Mouse (Mus musculus): Measurements from ENCODE around the gene Il27ra. TPM values are rescaled to one million over a fixed set of nuclear protein-coding genes. Genes with fewer than 3 reads are reported as not detected.
A peak's percentile ranks its signal among the peaks of the same experiment; 100 is the strongest.

Il27ra gene
- polyA plus RNA-seq, 1 experiment from 2014 or later = 0.14 TPM

- H3K9ac ChIP-seq = no peak overlapping the region
- ATAC-seq (ENCODE audit: low FRiP score) = no peak
Observed at GRCm38 (mm10) chr8:84072321-84072720, 29.9 kb upstream of the Il27ra start.

DNA sequence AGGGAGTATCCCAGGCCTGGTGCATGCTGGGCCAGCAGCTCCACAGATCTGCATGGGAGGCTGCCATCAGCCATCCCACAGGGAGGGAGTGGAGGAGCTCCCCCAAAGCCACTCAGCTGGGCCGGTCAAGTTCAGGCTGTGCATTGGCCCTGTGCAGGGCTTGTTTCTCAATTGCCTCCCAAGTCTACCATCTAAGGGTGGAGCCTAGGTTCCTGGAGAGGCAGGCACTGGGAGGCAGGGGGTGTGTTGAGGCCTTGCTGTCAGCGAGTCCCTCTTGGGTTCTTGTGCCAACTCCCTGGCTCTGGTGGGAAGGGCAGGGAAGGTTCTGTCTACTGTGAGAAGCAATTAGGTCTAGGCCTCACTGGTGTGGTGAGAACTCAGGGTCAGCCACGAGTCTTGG is 29.5 kb upstream of the Il27ra start:
- no peak overlapping the region for H3K27ac ChIP-seq
- H3K4me1 ChIP-seq = peaks cover 52% of the 10 kb centered on the region
- no peak overlapping the region for H3K4me3 ChIP-seq
- H3K9ac ChIP-seq = no peak overlapping the region
- H3K36me3 ChIP-seq = peaks cover 16% of the 10 kb centered on the region
- no peak for ATAC-seq (ENCODE audit: low FRiP score)
- 76% methylated on average over 3 of the region's 3 CpGs for WGBS
- H3K27me3 ChIP-seq = no peaks in the 10 kb centered on the region
- H3K9me3 ChIP-seq (replicated peaks) = no peaks in the 10 kb centered on the region
- no peak overlapping the region for H3K4me2 ChIP-seq (replicated peaks)

More at GRCm38 (mm10) chr8:84072321-84072720, 29.9 kb upstream of the Il27ra start:
- no peak overlapping the region for H3K27ac ChIP-seq
- no peaks in the 10 kb centered on the region for H3K9me3 ChIP-seq (replicated peaks)
- WGBS = 90% methylated on average over 10 of the region's 10 CpGs
- H3K36me3 ChIP-seq = peaks cover 17% of the 10 kb centered on the region
- H3K4me3 ChIP-seq = no peak overlapping the region
- no peaks in the 10 kb centered on the region for H3K27me3 ChIP-seq
- H3K4me2 ChIP-seq (replicated peaks) = no peak overlapping the region
- peaks cover 52% of the 10 kb centered on the region for H3K4me1 ChIP-seq

- Histone ChIP-seq H3K27me3 (no peaks in the 10 kb centered on the region), H3K9ac (no peak overlapping the region), H3K4me2 (replicated peaks) (no peak overlapping the region), H3K27ac (no peak overlapping the region), H3K36me3 (peaks cover 6% of the 10 kb centered on the region; the same call in 1 of the 2 replicates), H3K4me3 (no peak overlapping the region), H3K9me3 (replicated peaks) (no peaks in the 10 kb centered on the region), H3K4me1 (peaks cover 55% of the 10 kb centered on the region)
- WGBS = 90% methylated on average over 2 of the region's 2 CpGs
- no peak for ATAC-seq (ENCODE audit: low FRiP score)
Observed at GRCm38 (mm10) chr8:84070667-84071066, 28.3 kb upstream of the Il27ra start.

DNA sequence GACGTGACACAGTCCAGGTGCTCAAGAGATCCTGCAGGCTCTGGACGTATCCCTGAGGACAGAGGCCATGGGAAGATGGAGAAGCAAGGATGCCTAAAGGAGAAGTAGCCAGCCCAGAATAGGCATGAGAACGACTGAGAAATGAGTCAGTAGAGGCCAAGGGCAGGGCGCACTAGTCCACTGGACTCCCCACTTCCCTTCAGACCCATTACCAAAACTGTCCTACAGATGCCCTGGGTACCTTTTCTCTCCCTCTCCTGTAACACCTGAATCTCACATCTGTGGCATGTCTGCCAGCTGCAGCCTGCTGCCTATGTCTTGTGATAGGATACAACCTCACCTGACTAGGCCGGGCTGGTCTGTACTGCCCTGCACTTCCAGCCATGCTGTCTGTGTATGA is 27.9 kb upstream of the Il27ra start:
- no peak overlapping the region for H3K27ac ChIP-seq
- 84% methylated on average over 5 of the region's 5 CpGs for WGBS
- H3K4me3 ChIP-seq = no peak overlapping the region
- H3K36me3 ChIP-seq = peaks cover 5% of the 10 kb centered on the region; the same call in 1 of the 2 replicates
- H3K4me2 ChIP-seq (replicated peaks) = no peak overlapping the region
- no peak for ATAC-seq (ENCODE audit: low FRiP score)
- H3K9me3 ChIP-seq (replicated peaks) = no peaks in the 10 kb centered on the region
- H3K9ac ChIP-seq = no peak overlapping the region; the same call in 1 of the 2 replicates
- H3K4me1 ChIP-seq = peaks cover 57% of the 10 kb centered on the region
- H3K27me3 ChIP-seq = no peaks in the 10 kb centered on the region

DNA sequence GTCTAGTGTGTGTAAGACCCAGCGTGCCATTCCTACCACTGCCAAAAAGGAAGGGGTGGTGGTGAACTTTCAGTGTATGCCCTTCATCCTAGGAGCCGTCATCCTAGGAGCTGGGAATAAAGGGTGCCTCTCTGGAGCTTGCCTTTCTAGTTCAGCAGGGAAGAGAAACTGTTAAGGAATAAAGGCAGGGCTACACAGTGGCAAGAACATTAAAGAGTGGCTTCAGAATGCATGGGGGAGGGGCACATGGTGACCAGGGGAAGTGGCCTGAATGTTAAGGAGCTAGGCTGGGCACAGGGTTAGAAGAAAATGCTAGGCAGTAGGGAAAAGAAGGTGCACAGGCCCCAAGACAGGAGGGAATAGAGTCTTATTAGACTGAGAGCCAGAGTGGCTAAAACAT is 27.4 kb upstream of the Il27ra start:
- H3K27ac ChIP-seq = no peak overlapping the region
- peaks cover 57% of the 10 kb centered on the region for H3K4me1 ChIP-seq
- ATAC-seq (ENCODE audit: low FRiP score) = no peak
- no peaks in the 10 kb centered on the region for H3K27me3 ChIP-seq
- H3K4me3 ChIP-seq = no peak overlapping the region
- no peaks in the 10 kb centered on the region for H3K9me3 ChIP-seq (replicated peaks)
- 0 out of 2 replicates have a peak, but pooled peaks cover under 1% of the 10 kb centered on the region for H3K36me3 ChIP-seq
- H3K9ac ChIP-seq = no peak overlapping the region; the same call in 1 of the 2 replicates
- no peak overlapping the region for H3K4me2 ChIP-seq (replicated peaks)
- WGBS = 58% methylated on average over 2 of the region's 2 CpGs

DNA sequence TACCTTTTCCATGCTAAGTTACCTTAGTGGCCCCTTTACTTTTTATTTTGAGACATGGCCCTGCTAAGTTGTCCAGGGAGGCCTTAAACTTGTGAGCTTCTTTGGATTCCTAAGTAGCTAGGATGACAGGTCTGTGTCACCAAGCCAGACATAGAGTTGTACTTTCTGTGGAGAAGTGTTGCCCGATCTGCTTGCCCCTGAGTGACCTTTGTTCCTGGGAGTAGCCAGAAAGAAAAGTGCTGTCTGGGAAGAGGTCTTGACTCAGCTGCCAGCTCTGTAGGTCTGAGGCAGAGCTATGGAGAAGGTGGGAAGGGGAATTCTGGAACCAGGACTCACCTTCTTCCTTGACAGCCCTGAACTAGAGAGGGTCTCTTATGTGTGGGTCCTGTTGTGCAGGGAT is 26.8 kb upstream of the Il27ra start:
- 36% methylated on average over 1 of the region's 1 CpGs for WGBS
- no peak for ATAC-seq (ENCODE audit: low FRiP score)

DNA sequence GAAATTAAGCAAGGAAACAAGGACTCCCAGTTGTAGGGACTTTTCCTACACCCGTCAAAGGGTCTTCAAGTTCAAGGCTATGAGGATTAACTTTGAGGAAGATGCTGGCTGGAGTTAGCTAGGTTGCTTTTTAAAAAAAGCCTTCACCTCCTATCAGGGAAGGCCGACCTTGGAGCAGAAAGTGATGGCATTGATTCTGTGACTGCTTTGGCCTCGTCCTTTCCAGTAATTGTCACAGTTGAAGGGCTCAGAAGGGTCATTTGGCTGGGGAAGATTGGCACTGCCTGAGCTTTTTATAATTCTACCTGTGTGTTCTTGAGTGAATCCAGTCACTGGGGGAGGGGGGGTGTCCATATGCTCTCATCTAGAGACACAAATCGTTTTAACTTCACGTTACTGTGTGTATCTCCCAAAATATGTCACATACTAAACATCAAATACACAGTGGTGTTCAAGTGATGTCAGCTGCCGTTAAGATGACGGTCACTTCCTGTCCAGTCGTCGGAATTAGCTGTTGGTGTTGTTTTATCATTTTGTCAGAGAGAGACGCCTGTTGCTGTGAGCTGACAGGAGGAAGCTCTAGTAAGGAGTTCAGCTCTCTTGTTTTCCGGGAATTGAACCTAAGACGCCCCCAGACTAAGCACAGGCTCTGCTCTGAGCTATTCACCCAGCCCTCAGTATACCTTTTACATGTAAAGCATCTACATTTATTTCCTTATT is 26.1 kb upstream of the Il27ra start:
- no peak for ATAC-seq (ENCODE audit: low FRiP score)
- peak overlapping the region; percentile 47; the same call in 1 of the 2 replicates for H3K4me2 ChIP-seq (replicated peaks)
- no peak overlapping the region for H3K27ac ChIP-seq
- H3K4me1 ChIP-seq = peaks cover 53% of the 10 kb centered on the region
- H3K9ac ChIP-seq = peak overlapping the region; percentile 13; the same call in 1 of the 2 replicates
- no peaks in the 10 kb centered on the region for H3K9me3 ChIP-seq (replicated peaks)
- H3K36me3 ChIP-seq = no peaks in the 10 kb centered on the region
- H3K27me3 ChIP-seq = no peaks in the 10 kb centered on the region
- no peak overlapping the region for H3K4me3 ChIP-seq
- 77% methylated on average over 12 of the region's 12 CpGs for WGBS

More for the DNA sequence above, 26.8 kb upstream of the Il27ra start:
- Histone ChIP-seq H3K27ac (no peak overlapping the region), H3K9ac (no peak overlapping the region; the same call in 1 of the 2 replicates), H3K27me3 (no peaks in the 10 kb centered on the region), H3K36me3 (no peaks in the 10 kb centered on the region), H3K4me2 (replicated peaks) (no peak overlapping the region), H3K4me1 (peaks cover 57% of the 10 kb centered on the region), H3K9me3 (replicated peaks) (no peaks in the 10 kb centered on the region), H3K4me3 (no peak overlapping the region)

GRCm38 (mm10) chr8:84067911-84068310 is 25.5 kb upstream of the Il27ra start:
- peak overlapping the region; percentile 98; the same call in 1 of the 2 replicates for H3K4me3 ChIP-seq
- peak overlapping the region; percentile 13; the same call in 1 of the 2 replicates for H3K9ac ChIP-seq
- no peak for ATAC-seq (ENCODE audit: low FRiP score)
- H3K36me3 ChIP-seq = no peaks in the 10 kb centered on the region
- H3K27ac ChIP-seq = no peak overlapping the region
- peak overlapping the region; percentile 47 for H3K4me2 ChIP-seq (replicated peaks)
- H3K27me3 ChIP-seq = no peaks in the 10 kb centered on the region
- H3K4me1 ChIP-seq = peaks cover 48% of the 10 kb centered on the region
- 89% methylated on average over 7 of the region's 7 CpGs for WGBS
- no peaks in the 10 kb centered on the region for H3K9me3 ChIP-seq (replicated peaks)

DNA sequence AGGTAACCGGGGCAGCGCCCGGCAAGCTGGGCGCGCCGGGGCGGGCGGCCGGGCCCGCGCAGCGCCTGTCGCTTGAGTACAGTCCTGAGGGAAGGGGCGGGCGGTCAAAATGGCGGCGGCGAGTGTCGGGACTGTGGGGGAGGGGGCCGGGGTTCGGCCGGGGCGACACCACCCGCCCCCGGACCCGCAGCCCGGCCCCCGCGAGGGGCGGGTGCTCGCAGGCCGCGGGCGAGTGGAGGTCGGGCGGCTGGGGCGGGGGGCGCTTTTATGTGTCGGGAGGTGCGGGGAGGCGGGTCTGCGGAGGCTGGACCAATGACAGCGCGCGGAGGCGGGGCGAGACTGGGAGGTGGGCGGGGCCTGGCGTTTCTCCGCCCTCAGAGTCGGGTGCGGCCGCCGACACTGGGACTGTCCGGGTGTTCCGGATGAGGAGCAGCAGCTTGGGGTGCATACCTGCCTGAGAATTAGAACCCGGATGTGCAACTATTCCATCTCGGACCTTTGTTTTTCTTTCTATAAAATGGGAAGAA is 24.7 kb upstream of the Il27ra start:
- H3K4me1 ChIP-seq = peaks cover 40% of the 10 kb centered on the region
- peak overlapping the region; percentile 96 for H3K27ac ChIP-seq
- H3K4me2 ChIP-seq (replicated peaks) = peak overlapping the region; percentile 47
- ATAC-seq (ENCODE audit: low FRiP score) = peak; percentile 65
- no peaks in the 10 kb centered on the region for H3K27me3 ChIP-seq
- H3K36me3 ChIP-seq = no peaks in the 10 kb centered on the region
- 1% methylated on average over 50 of the region's 58 CpGs for WGBS
- H3K9ac ChIP-seq = peak overlapping the region; percentile 84
- H3K4me3 ChIP-seq = peak overlapping the region; percentile 98
- no peaks in the 10 kb centered on the region for H3K9me3 ChIP-seq (replicated peaks)

- no peaks in the 10 kb centered on the region for H3K36me3 ChIP-seq
- peak within 1 kb of the TSS; percentile 84 for H3K9ac ChIP-seq
- no peaks in the 10 kb centered on the region for H3K27me3 ChIP-seq
- H3K9me3 ChIP-seq (replicated peaks) = no peaks in the 10 kb centered on the region
- peak; percentile 98 for ATAC-seq (ENCODE audit: low FRiP score)
- WGBS = 0% methylated on average over 51 of the region's 51 CpGs
- peak within 1 kb of the TSS; percentile 98 for H3K4me3 ChIP-seq
- H3K4me1 ChIP-seq = peaks cover 34% of the 10 kb centered on the region
- peak within 1 kb of the TSS; percentile 71 for H3K4me2 ChIP-seq (replicated peaks)
- peak within 1 kb of the TSS; percentile 96 for H3K27ac ChIP-seq
Observed at GRCm38 (mm10) chr8:84066291-84066930, 24.0 kb upstream of the Il27ra start, which contains the start of gene Rfx1. TSS of gene Rfx1 (plus strand) at chr8:84066834.

DNA sequence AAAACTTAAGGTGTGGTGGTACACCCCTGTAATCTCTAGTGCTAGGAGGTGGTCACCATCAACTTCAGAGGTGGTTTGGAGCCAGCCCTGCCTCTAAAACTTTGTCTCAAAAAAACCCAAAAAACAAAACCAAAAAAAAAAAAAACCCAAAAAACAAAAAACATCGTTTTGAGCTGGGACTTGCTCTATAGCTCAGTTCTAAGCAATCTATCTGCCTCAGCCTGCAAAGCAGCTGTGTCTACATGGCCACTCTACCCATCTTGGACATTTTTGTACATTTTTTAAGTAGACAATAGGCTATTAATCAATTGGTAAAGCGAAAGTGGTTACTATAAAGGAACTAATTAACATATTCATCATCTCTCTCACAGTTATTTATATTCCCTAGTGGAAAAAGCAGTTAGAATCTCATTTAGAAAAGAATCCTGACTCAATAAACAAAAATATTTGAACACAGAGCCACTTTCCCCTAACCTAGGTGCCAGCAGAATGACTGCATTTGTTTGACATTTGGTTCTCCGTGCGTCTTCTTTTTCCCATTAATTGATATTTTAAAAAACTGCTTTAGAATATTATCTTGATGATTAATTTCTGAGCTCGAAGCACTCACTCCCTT is 23.2 kb upstream of the Il27ra start:
- Histone ChIP-seq H3K27ac (peak overlapping the region; percentile 96), H3K9ac (peak overlapping the region; percentile 64), H3K4me2 (replicated peaks) (peak overlapping the region; percentile 71), H3K36me3 (no peaks in the 10 kb centered on the region), H3K4me1 (peaks cover 34% of the 10 kb centered on the region), H3K4me3 (peak overlapping the region; percentile 98), H3K27me3 (no peaks in the 10 kb centered on the region), H3K9me3 (replicated peaks) (no peaks in the 10 kb centered on the region)
- ATAC-seq (ENCODE audit: low FRiP score) = no peak
- 23% methylated on average over 5 of the region's 5 CpGs for WGBS

GRCm38 (mm10) chr8:84065037-84065436 is 22.6 kb upstream of the Il27ra start, which contains the start of gene Gm10643:
TSS of gene Gm10643 (minus strand) at chr8:84065137.
- peak within 1 kb of the TSS; percentile 98 for H3K4me3 ChIP-seq
- peak within 1 kb of the TSS; percentile 71 for H3K4me2 ChIP-seq (replicated peaks)
- H3K36me3 ChIP-seq = no peaks in the 10 kb centered on the region
- peak within 1 kb of the TSS; percentile 64 for H3K9ac ChIP-seq
- ATAC-seq (ENCODE audit: low FRiP score) = no peak
- H3K4me1 ChIP-seq = peaks cover 30% of the 10 kb centered on the region
- peak within 1 kb of the TSS; percentile 96 for H3K27ac ChIP-seq
- WGBS = 89% methylated on average over 1 of the region's 1 CpGs
- no peaks in the 10 kb centered on the region for H3K9me3 ChIP-seq (replicated peaks)
- H3K27me3 ChIP-seq = no peaks in the 10 kb centered on the region

All from hindbrain, embryonic 12.5 days (tissue).